Mouse (Mus musculus): ENCODE results near the gene Amotl1.

Amotl1 gene

DNA sequence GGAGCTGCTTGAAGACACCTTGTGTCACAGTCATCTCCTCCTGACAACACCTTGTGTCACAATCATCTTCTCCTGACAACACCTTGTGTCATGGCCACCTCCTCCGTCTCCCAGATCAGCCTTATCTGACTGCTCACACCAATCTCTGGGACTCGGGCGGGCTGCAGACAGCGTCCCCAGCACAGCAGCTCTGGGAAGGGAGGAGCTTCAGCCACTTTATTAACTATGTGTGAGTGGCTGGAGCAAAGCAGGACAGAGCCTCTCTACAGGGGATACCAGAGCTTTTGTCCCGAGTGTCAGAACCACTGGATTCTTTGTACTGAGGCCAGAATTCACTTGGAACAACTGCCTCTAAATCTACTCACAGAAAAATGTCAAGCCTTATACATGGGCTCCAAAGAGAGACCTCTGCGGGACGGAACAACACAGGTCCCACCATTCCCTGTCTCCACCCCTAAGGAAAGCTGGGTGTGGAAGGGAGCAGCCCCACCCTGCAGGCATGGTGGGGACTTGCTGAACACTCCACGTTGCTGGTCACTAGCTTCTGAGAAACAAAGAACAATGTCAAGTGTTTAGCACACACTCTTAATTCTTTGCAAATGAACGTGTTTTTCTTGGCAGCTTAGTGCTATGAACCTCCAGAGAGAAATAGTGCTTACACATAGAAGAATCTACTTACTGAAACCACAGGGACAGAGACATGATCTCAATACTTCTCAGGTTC, 100.7 kb downstream of the Amotl1 start:
- DNase-seq, result no peak

GRCm38 (mm10) chr9:14534833-14535456, 109.9 kb downstream of the Amotl1 start:
- no peak for DNase-seq

DNA sequence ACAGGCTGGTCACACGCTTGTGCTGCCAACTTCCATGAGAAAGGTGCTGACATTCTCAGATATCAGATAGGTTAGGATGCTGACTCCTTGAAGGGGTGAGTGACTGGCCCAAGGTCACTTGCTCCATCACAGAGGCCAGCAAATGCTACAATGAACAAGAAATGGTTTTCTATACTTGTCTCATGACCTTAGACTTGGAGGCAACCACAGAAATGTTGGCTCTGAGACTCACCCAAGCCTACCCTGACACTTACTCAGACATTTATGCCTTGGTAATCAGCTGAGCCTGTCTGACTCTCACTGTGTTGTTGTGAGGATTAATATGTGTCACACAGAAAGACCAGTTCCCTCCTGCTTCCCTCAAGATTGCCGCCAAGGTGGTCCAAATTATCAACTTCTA, 111.2 kb downstream of the Amotl1 start:
- no peak for DNase-seq

GRCm38 (mm10) chr9:14532283-14532682, 112.6 kb downstream of the Amotl1 start:
- no peak for DNase-seq

- no peak for DNase-seq
Measured at GRCm38 (mm10) chr9:14530004-14530403, 114.9 kb downstream of the Amotl1 start.

DNA sequence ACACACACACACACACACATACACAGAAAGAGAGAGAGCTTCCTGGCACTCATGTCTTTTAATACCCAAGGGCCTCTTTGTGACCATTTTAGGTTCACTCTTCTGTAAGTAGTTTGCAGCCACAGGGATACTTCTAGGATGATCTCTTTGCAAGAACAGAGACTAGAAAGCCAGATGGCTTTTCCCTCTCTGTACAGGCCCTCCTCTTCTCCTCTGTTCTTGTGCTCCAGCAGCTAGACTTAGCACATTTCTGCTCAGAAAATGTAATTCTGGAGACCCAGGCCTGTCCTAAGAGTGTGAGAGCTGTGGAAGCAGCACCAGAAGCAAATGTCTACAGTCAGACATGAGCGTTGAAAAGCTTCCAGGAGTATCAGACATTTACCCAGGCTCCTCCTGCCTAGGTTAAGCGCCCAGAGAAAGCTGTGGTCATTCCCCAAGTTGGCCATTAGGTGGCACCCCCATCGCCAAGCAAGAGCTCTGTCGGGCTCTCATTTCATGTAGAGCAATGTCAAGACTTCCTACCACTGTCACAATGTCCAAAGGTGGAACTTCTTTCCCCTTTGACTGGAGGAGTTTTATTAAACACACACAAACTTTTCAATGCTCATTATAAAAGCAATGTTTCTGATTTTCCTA, 121.3 kb downstream of the Amotl1 start:
- DNase-seq, result peak; percentile 82

DNA sequence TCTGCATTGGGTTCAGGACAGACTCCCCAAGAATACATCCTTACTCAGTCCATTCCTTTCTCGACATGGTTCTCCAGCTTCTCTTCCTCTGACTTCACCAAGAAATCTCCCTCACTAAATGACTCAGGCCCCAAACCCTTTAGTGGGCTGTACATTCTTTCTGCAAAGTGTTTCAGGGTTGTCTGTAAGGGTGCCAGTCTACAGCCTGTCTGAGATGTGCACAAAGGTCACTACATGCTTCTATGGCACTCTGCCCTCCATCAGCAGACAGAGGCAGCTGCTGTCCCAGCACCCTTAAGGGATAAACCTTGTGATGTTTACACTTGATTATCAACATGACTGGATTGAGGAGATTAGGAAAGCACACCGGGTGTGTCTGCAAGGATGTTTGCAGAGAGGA, 123.2 kb downstream of the Amotl1 start:
- peak; percentile 19 for DNase-seq

DNA sequence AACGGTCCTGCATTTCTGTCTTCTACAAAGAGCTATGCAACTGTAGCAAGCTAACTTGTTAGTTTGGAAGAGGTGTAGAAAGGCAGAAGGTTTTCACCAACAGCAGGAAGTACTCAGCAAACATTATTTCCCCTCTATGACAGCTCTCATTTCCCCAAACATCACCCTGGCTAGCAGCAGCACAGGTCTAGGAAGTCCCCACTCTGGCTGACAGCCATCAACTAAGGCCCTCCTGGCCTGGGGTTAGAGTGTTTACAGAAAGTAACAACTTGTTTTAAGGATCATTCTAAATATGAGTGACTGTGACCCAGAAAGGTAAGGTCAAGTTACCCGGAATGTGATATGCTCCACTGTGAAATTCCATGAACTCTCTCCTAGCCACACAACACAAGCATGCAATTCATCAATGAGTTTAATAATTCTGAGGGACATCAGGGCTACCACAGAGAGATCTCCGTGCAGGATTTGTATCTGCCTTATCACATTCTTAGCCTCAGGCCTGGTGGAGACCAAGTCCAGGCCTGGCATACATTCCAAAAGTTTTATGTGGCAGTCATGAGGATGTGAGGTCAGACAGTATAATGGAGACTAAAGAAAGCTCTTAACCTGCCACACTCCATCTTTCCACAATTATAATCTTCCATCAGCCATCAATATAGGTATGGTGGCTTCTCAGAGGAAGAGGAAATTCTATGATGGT, 123.7 kb downstream of the Amotl1 start:
- no peak for DNase-seq

GRCm38 (mm10) chr9:14518105-14518504, 126.8 kb downstream of the Amotl1 start:
- peak; percentile 21 for DNase-seq

- peak; percentile 77 for DNase-seq
Measured at GRCm38 (mm10) chr9:14517296-14517695, 127.6 kb downstream of the Amotl1 start.

DNA sequence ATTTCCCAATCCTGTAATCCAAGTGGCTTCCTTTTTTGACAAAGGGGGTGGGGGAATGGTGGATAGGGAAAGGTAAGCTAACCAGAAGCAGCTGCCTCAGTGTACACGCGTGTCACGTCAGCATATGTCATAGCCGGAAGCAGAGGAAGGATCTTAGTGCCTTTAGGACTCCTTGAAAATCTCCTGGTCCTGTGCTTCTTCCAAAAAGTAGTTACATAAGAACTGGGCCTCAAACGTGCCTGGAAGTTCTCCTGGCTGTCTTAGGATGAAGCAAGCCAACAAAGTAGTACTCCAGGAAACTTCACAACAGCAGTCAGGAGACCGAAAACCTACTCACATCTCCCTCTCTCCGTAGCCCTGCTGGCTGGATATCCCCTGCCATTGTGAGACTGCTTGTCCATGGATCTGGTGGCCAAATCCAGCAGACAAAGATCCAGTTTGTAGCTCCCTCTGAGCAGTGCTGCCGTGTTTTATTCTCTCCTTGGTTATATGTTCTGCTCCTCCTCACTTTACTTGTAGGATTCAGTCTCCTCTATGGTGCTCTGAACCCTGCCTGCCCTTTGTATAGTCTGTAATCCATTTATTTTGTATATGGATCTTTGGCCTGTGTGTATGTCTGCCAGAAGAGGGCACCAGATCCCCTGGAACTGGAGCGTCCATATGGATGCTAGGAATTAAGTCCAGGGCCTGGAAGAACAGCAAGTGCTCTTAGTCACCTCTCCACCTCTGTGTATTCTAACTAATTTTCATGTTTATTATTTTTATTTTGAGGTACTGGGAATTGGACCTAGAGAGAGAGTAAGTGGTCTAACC, 132.0 kb downstream of the Amotl1 start:
- peak; percentile 76 for DNase-seq

DNA sequence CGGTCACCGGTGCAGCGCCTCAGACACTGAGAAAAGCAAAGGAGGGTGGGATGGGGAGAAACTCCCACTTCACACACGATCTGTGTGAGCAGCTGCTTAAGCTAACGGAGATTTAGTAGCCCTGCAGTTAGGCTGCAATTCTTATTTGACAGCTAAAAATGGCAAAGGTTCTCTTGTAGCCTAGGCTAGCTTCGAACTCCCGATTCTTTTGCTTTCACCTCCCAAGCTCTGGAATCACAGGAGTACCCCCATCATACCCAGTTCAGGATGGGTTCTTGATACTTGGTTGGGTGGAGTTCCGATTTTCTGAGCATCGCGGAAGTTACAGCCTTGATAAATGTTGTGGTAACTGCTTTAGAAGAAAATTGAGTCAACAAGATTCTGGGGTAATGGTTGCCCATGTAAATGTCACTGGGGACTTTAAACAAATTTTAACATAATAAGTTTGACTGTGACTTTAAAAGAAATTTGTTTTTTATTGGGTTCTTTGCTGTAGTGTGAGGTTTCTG, 143.9 kb downstream of the Amotl1 start:
- DNase-seq, result no peak

GRCm38 (mm10) chr9:14500023-14500915, 144.6 kb downstream of the Amotl1 start, which contains the start of the genes Kdm4d and Cwc15:
Gene Kdm4d (minus strand): TSS chr9:14500482.
Gene Cwc15 (plus strand): TSS chr9:14500617.
- peak; percentile 100 for DNase-seq

- DNase-seq, result no peak
Measured at GRCm38 (mm10) chr9:14498896-14499705, 145.8 kb downstream of the Amotl1 start.
